Comparison of ENCODE assay signal across 25 mouse cellular contexts in the genomic region with DNA sequence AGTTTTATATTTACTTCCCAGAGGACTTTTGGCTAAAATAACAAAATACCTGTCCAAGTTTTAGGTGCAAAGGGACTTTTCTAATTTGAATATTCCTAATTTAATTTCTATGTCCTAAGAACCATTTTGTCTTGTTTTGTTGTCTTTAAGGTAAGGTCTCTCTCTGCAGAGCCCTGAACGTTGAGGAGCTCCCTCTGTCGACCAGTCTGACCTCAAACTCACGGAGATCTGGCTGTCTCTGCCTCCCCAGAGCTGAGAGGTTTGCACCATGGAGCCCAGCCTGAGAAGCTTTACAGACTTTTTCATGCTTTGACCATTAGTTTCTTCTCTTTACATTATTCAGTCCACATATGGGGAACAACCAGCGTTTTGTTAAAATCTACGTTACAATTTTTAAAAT. TPM values are rescaled to one million over a fixed set of nuclear protein-coding genes. Genes with fewer than 3 reads are reported as not detected.
DNase-seq lines count a peak whose midpoint lies in the region; ATAC-seq and TF ChIP-seq lines count a peak whose summit lies in the region.
"Had no signal": no experiment of that assay in that cellular context is flagged by ENCODE, and none has a peak within 500 bp of the region (broad histone marks: within the 10 kb centered on the region; RNA-seq: fewer than 3 reads in every experiment).

No protein-coding gene starts in this region.

- H3K4me2 ChIP-seq in heart, embryonic 11.5 days = no peak overlapping the region
- H3K4me2 ChIP-seq: embryonic facial prominence, embryonic 13.5 days; hindbrain, embryonic 15.5 days; lung, embryonic 14.5 days had no signal

- H3K27ac ChIP-seq in heart, adult 2 months = no peak overlapping the region
- no peak overlapping the region for H3K27ac ChIP-seq in heart, embryonic 11.5 days (ENCODE audit: low read depth, low read length)
- H3K27ac ChIP-seq in bone marrow macrophage, adult 2 months (ENCODE audit: insufficient read depth, low read depth, low read length) = no peak overlapping the region
- H3K27ac ChIP-seq in midbrain, embryonic 10.5 days (replicated peaks) = no peak overlapping the region
- H3K27ac ChIP-seq: embryonic facial prominence, embryonic 13.5 days; hindbrain, embryonic 15.5 days had no signal

- no peaks in the 10 kb centered on the region for H3K79me2 ChIP-seq in heart, adult 2 months (replicated peaks; ENCODE audit: control insufficient read depth, insufficient read depth, low read length)

- no peak overlapping the region for H3K9ac ChIP-seq in heart, adult 2 months (ENCODE audit: low read depth, low read length)
- no peak overlapping the region for H3K9ac ChIP-seq in heart, embryonic 11.5 days (ENCODE audit: low read depth, low read length)
- H3K9ac ChIP-seq: embryonic facial prominence, embryonic 13.5 days; hindbrain, embryonic 15.5 days; lung, embryonic 14.5 days had no signal

- TF ChIP-seq CTCF in heart, adult 2 months (IDR thresholded peaks at IDR 0.05) = peak; percentile 14
- TF ChIP-seq CTCF in bone marrow macrophage, adult 2 months (IDR thresholded peaks at IDR 0.05; ENCODE audit: low read depth, low read length) = 0 out of 2 replicates have a peak, but pooled peaks have one; percentile 11

- H3K4me1 ChIP-seq in heart, adult 2 months (ENCODE audit: control insufficient read depth, insufficient read depth, low read length) = no peaks in the 10 kb centered on the region
- no peaks in the 10 kb centered on the region for H3K4me1 ChIP-seq in heart, embryonic 11.5 days (ENCODE audit: control insufficient read depth, insufficient read depth, low read length)
- no peaks in the 10 kb centered on the region for H3K4me1 ChIP-seq in bone marrow macrophage, adult 2 months (ENCODE audit: control insufficient read depth, insufficient read depth, low read length)
- 0 out of 2 replicates have a peak, but pooled peaks cover 3% of the 10 kb centered on the region for H3K4me1 ChIP-seq in midbrain, embryonic 10.5 days
- H3K4me1 ChIP-seq: embryonic facial prominence, embryonic 13.5 days; hindbrain, embryonic 15.5 days had no signal

- 40% methylated on average over 5 of the region's 5 CpGs for WGBS in heart, adult 2 months
- 30% methylated on average over 5 of the region's 5 CpGs for WGBS in heart, embryonic 11.5 days (ENCODE audit: insufficient replicate concordance)
- 56% methylated on average over 5 of the region's 5 CpGs for WGBS in midbrain, embryonic 10.5 days

- H3K27me3 ChIP-seq in heart, adult 2 months (ENCODE audit: control insufficient read depth, insufficient read depth, low read length) = 0 out of 2 replicates have a peak, but pooled peaks cover 1% of the 10 kb centered on the region
- peaks cover 5% of the 10 kb centered on the region; the same call in 1 of the 2 replicates for H3K27me3 ChIP-seq in heart, embryonic 11.5 days (ENCODE audit: control insufficient read depth, insufficient read depth, low read length)
- no peaks in the 10 kb centered on the region for H3K27me3 ChIP-seq in midbrain, embryonic 10.5 days (ENCODE audit: low read depth, poor library complexity, severe bottlenecking)
- H3K27me3 ChIP-seq: hindbrain, embryonic 15.5 days had no signal

- no peak overlapping the region for H3K4me3 ChIP-seq in heart, adult 2 months
- no peak overlapping the region for H3K4me3 ChIP-seq in heart, embryonic 11.5 days (ENCODE audit: low read depth, low read length)
- no peak overlapping the region for H3K4me3 ChIP-seq in bone marrow macrophage, adult 2 months (ENCODE audit: insufficient read depth, low read length)
- no peak overlapping the region for H3K4me3 ChIP-seq in midbrain, embryonic 10.5 days
- H3K4me3 ChIP-seq: embryonic facial prominence, embryonic 13.5 days; hindbrain, embryonic 15.5 days; megakaryocyte, embryonic 14.5 days had no signal

- intact Hi-C loops in heart, adult 2 months (cut with DNase I) = no loop called here

- no peaks in the 10 kb centered on the region for H3K9me3 ChIP-seq in heart, embryonic 11.5 days (replicated peaks; ENCODE audit: control insufficient read depth, low read length)
- H3K9me3 ChIP-seq in midbrain, embryonic 10.5 days (replicated peaks) = no peaks in the 10 kb centered on the region
- H3K9me3 ChIP-seq: embryonic facial prominence, embryonic 13.5 days; hindbrain, embryonic 15.5 days had no signal

- no peak for TF ChIP-seq EP300 in heart, adult 2 months (IDR thresholded peaks at IDR 0.05; ENCODE audit: insufficient read depth, low read depth, low read length)

- no peak for TF ChIP-seq POLR2A in heart, adult 2 months (IDR thresholded peaks at IDR 0.05; ENCODE audit: insufficient read depth, low read depth, low read length)
- no peak for TF ChIP-seq POLR2A in bone marrow macrophage, adult 2 months (IDR thresholded peaks at IDR 0.05; ENCODE audit: borderline replicate concordance, low read depth, low read length)

- H3K36me3 ChIP-seq in heart, adult 2 months (ENCODE audit: control insufficient read depth, insufficient read depth, low read length) = no peaks in the 10 kb centered on the region
- no peaks in the 10 kb centered on the region for H3K36me3 ChIP-seq in heart, embryonic 11.5 days (ENCODE audit: control insufficient read depth, insufficient read depth, low read length)
- no peaks in the 10 kb centered on the region for H3K36me3 ChIP-seq in midbrain, embryonic 10.5 days
- H3K36me3 ChIP-seq: embryonic facial prominence, embryonic 13.5 days; hindbrain, embryonic 15.5 days had no signal

- no peak for DNase-seq in heart, adult 2 months
- peak; percentile 9 for DNase-seq in thymus, postnatal 14 days
- no peak for DNase-seq in thymus, postnatal 10 days (ENCODE audit: low spot score in 2 of 2)
- no peak for DNase-seq in adrenal gland, postnatal 4 days (ENCODE audit: low spot score in 2 of 2)
- no peak for DNase-seq in spleen, postnatal 4 days (ENCODE audit: low spot score in 2 of 2)
- DNase-seq in midbrain, embryonic 10.5 days (ENCODE audit: low spot score) = no peak
- DNase-seq: adrenal gland, postnatal 25 days; cerebellum, adult 9-10 months; heart, postnatal 14 days; kidney, adult 8-10 months; kidney, postnatal 36 days; layer of hippocampus, adult 9-11 months; lung, embryonic 14.5 days; thymus, postnatal 25 days had no signal

- no peak for ATAC-seq in heart, embryonic 11.5 days (replicated peaks; ENCODE audit: insufficient number of reproducible peaks, low FRiP score, low TSS enrichment)
- ATAC-seq: midbrain, embryonic 16.5 days; Patski had no signal

RNA-seq across cellular contexts. Expression of gene 9130409I23Rik, which starts 22.0 kb away (rescaled TPM):
- not detected for total RNA-seq in heart, adult 2 months (2021)
- polyA plus RNA-seq in heart, adult 2 months (2012; rRNA removed) = not detected in 2 replicates
- not detected in 2 replicates for polyA plus RNA-seq in heart, embryonic 11.5 days (2014; fragmentation: Nextera tagmentation; extraction: Ambion mirVana)
- not detected in 2 replicates for polyA plus RNA-seq in bone marrow macrophage, adult 2 months (2012; ENCODE audit: insufficient read depth, insufficient read length, missing spikeins)
- total RNA-seq in adrenal gland, postnatal 4 days (2021) = not detected
- not detected in 2 replicates for polyA plus RNA-seq in midbrain, embryonic 10.5 days (2016; fragmentation: Nextera tagmentation; extraction: Ambion mirVana)
- total RNA-seq: adrenal gland, postnatal 25 days; gastrocnemius, adult 8-10 months; heart, postnatal 14 days; left cerebral cortex, adult 8-10 months had no signal
- polyA plus RNA-seq: cortical plate, adult 2 months; embryonic facial prominence, embryonic 13.5 days; hindbrain, embryonic 15.5 days; limb, embryonic 11.5 days; midbrain, embryonic 16.5 days had no signal

RNA-seq across cellular contexts. Expression of gene Ephx1, which starts 52.4 kb away (rescaled TPM):
- total RNA-seq in heart, adult 2 months (2021) = 10 to 100 TPM; 29.8 to 40.4 TPM
- polyA plus RNA-seq in heart, adult 2 months (2012; rRNA removed) = 41.1 and 45.1 TPM in 2 replicates
- 3.0 and 3.8 TPM in 2 replicates for polyA plus RNA-seq in heart, embryonic 11.5 days (2014; fragmentation: Nextera tagmentation; extraction: Ambion mirVana)
- 40.7 and 45.8 TPM in 2 replicates for polyA plus RNA-seq in bone marrow macrophage, adult 2 months (2012; ENCODE audit: insufficient read depth, insufficient read length, missing spikeins)
- 10 to 100 TPM; 85.8 to 86.5 TPM for total RNA-seq in adrenal gland, postnatal 4 days (2021)
- polyA plus RNA-seq in midbrain, embryonic 10.5 days (2016; fragmentation: Nextera tagmentation; extraction: Ambion mirVana) = 0.86 and 0.94 TPM in 2 replicates
